ENCODE assay signal across 26 mouse cellular contexts in the genomic region with DNA sequence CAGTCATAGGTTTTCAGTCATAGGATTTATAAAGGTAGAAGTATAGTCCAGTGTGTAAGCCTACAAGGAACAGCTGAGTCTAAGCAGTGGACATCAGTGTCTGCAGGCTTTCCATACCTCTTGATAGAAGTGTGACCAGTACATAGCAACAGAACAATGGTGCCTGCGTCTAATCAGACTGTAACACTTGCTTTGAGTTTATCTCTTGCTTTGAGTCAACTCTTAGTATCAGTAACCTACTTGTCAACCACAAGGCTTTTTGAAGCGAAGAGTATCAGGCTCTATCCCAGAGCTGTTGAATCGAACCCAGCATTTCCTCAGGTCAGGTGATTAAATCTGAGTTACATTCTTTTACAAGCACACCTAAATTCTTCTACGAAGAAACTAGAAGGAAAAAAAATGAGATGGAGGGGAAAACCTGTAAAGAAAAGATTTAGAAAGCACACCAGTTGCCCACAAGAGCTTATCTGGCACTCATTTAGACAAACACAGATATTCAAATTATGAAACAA. TPM values are rescaled to one million over a fixed set of nuclear protein-coding genes. Genes with fewer than 3 reads are reported as not detected.
DNase-seq lines count a peak whose midpoint lies in the region; ATAC-seq and TF ChIP-seq lines count a peak whose summit lies in the region.
"Had no signal": no experiment of that assay in that cellular context is flagged by ENCODE, and none has a peak within 500 bp of the region (broad histone marks: within the 10 kb centered on the region; RNA-seq: fewer than 3 reads in every experiment).

No protein-coding gene starts in this region.

- no peak overlapping the region for H3K4me3 ChIP-seq in liver, embryonic 12.5 days
- no peak overlapping the region for H3K4me3 ChIP-seq in liver, postnatal 0 days (ENCODE audit: low read depth, low read length)
- H3K4me3 ChIP-seq in midbrain, embryonic 15.5 days, result no peak overlapping the region
- H3K4me3 ChIP-seq: erythroblast, embryonic 14.5 days; heart, embryonic 10.5 days; limb, embryonic 10.5 days; limb, embryonic 15.5 days; megakaryocyte, embryonic 14.5 days; midbrain, embryonic 13.5 days; stomach, embryonic 15.5 days had no signal

- H3K4me1 ChIP-seq in liver, embryonic 12.5 days, result peaks cover 38% of the 10 kb centered on the region
- H3K4me1 ChIP-seq in liver, postnatal 0 days (ENCODE audit: insufficient read depth), result no peaks in the 10 kb centered on the region
- H3K4me1 ChIP-seq in midbrain, embryonic 15.5 days, result no peaks in the 10 kb centered on the region
- H3K4me1 ChIP-seq: limb, embryonic 10.5 days; limb, embryonic 15.5 days; midbrain, embryonic 13.5 days; stomach, embryonic 15.5 days had no signal

- no peak for TF ChIP-seq CTCF in liver, postnatal 0 days (IDR thresholded peaks at IDR 0.05; ENCODE audit: low read depth)

- peak; percentile 60; the same call in 1 of the 2 replicates for TF ChIP-seq EP300 in liver, postnatal 0 days (IDR thresholded peaks at IDR 0.05; ENCODE audit: low read depth)

- H3K36me3 ChIP-seq in liver, embryonic 12.5 days, result peaks cover 36% of the 10 kb centered on the region
- peaks cover 6% of the 10 kb centered on the region; the same call in 1 of the 2 replicates for H3K36me3 ChIP-seq in liver, postnatal 0 days (replicated peaks; ENCODE audit: insufficient read depth, low read length)
- H3K36me3 ChIP-seq in midbrain, embryonic 15.5 days (replicated peaks), result 0 out of 2 replicates have a peak, but pooled peaks cover 3% of the 10 kb centered on the region
- H3K36me3 ChIP-seq: limb, embryonic 15.5 days had no signal

- no peaks in the 10 kb centered on the region for H3K27me3 ChIP-seq in liver, embryonic 12.5 days (replicated peaks)
- no peaks in the 10 kb centered on the region for H3K27me3 ChIP-seq in liver, postnatal 0 days (ENCODE audit: insufficient read depth, low read length)
- H3K27me3 ChIP-seq in midbrain, embryonic 15.5 days (replicated peaks), result no peaks in the 10 kb centered on the region
- H3K27me3 ChIP-seq: limb, embryonic 15.5 days; megakaryocyte, embryonic 14.5 days; midbrain, embryonic 13.5 days; stomach, embryonic 15.5 days had no signal

- intact Hi-C loops in heart, postnatal 14 days (cut with DNase I), result no loop called here

- no peak overlapping the region for H3K9ac ChIP-seq in liver, embryonic 12.5 days
- H3K9ac ChIP-seq in liver, postnatal 0 days (replicated peaks), result no peak overlapping the region
- no peak overlapping the region for H3K9ac ChIP-seq in midbrain, embryonic 15.5 days
- H3K9ac ChIP-seq: forebrain, postnatal 0 days; limb, embryonic 15.5 days; midbrain, embryonic 13.5 days; stomach, embryonic 15.5 days had no signal

- H3K9me3 ChIP-seq in liver, embryonic 12.5 days (replicated peaks), result no peaks in the 10 kb centered on the region
- no peaks in the 10 kb centered on the region for H3K9me3 ChIP-seq in liver, postnatal 0 days (ENCODE audit: low read length)
- H3K9me3 ChIP-seq in midbrain, embryonic 15.5 days, result no peaks in the 10 kb centered on the region
- H3K9me3 ChIP-seq: heart, embryonic 10.5 days; limb, embryonic 10.5 days; limb, embryonic 15.5 days; megakaryocyte, embryonic 14.5 days; midbrain, embryonic 13.5 days; stomach, embryonic 15.5 days had no signal

- no peak overlapping the region for H3K27ac ChIP-seq in liver, embryonic 12.5 days
- H3K27ac ChIP-seq in liver, postnatal 0 days (ENCODE audit: low read depth), result no peak overlapping the region
- no peak overlapping the region for H3K27ac ChIP-seq in midbrain, embryonic 15.5 days
- H3K27ac ChIP-seq: heart, embryonic 10.5 days; hindbrain, postnatal 0 days; limb, embryonic 10.5 days; limb, embryonic 15.5 days; midbrain, embryonic 13.5 days; stomach, embryonic 15.5 days had no signal

- 25% methylated on average over 4 of the region's 4 CpGs for WGBS in liver, embryonic 12.5 days (ENCODE audit: insufficient replicate concordance)
- WGBS in liver, postnatal 0 days (ENCODE audit: insufficient replicate concordance), result 57% methylated on average over 4 of the region's 4 CpGs
- 92% methylated on average over 4 of the region's 4 CpGs for WGBS in midbrain, embryonic 15.5 days

- 0 out of 2 replicates have a peak overlapping the region, but pooled peaks have one; percentile 11 for H3K4me2 ChIP-seq in liver, embryonic 12.5 days
- no peak overlapping the region for H3K4me2 ChIP-seq in liver, postnatal 0 days (ENCODE audit: low read depth, low read length)
- no peak overlapping the region for H3K4me2 ChIP-seq in midbrain, embryonic 15.5 days
- H3K4me2 ChIP-seq: limb, embryonic 15.5 days; midbrain, embryonic 13.5 days; stomach, embryonic 15.5 days had no signal

- peak; percentile 28 for DNase-seq in heart, adult 11 months
- DNase-seq in heart, postnatal 14 days, result no peak
- peak; percentile 30 for DNase-seq in MEL-GATA-1-ER (ENCODE audit: extremely low read depth, low read depth)
- no peak for DNase-seq in liver, postnatal 0 days
- no peak for DNase-seq in embryo, embryonic 10 days (ENCODE audit: low spot score)
- DNase-seq in spleen, adult 18-20 months, result no peak
- DNase-seq: adrenal gland, postnatal 36 days; cerebellum, adult 11 months; cerebellum, adult 9-11 months; forebrain, postnatal 0 days; kidney, adult 9 months; kidney, postnatal 10 days; layer of hippocampus, adult 9-11 months; lung, postnatal 36 days; right cerebral cortex, postnatal 14 days had no signal

- peak; percentile 85 for ATAC-seq in liver, embryonic 12.5 days
- ATAC-seq in liver, postnatal 0 days, result peak; percentile 23; the same call in 1 of the 2 replicates
- ATAC-seq in midbrain, embryonic 15.5 days (replicated peaks), result no peak
- ATAC-seq: forebrain, postnatal 0 days; hindbrain, postnatal 0 days; intestine, embryonic 16.5 days; midbrain, embryonic 13.5 days had no signal

RNA-seq across cellular contexts. Expression of a gene that starts 25.9 kb away (rescaled TPM):
- total RNA-seq in heart, postnatal 14 days (2021), result 10 to 100 TPM; 17.3 to 20.2 TPM
- 74.6 and 77.0 TPM in 2 replicates for polyA plus RNA-seq in liver, embryonic 12.5 days (2016; fragmentation: Nextera tagmentation; extraction: Ambion mirVana)
- polyA plus RNA-seq in liver, postnatal 0 days (2015; fragmentation: Nextera tagmentation; extraction: Ambion mirVana), result 13.4 and 18.2 TPM in 2 replicates
- polyA plus RNA-seq in midbrain, embryonic 15.5 days (2015; fragmentation: Nextera tagmentation; extraction: Ambion mirVana), result 61.1 and 63.4 TPM in 2 replicates

Comparison
In these comparisons a context has a peak if more than half of its experiments do, and no peak if none do; other contexts are left out.
1. DNase-seq: peak in heart, adult 11 months (single experiment) and MEL-GATA-1-ER (single experiment); none in heart, postnatal 14 days (0 of 2), liver, postnatal 0 days (single experiment), embryo, embryonic 10 days (single experiment) and spleen, adult 18-20 months (0 of 2).